Mouse (Mus musculus) 3134 (cell line): ENCODE measurements around the gene Brk1.

Experiments
- DNase-seq: peaks from one replicate; pipeline ENCODE4 v3.0.0-alpha.2; 2011; ENCODE audit warnings: low spot score; ENCODE audit not compliant: insufficient read length; ENCODE audit errors: extremely low read depth

Gene Brk1

GRCm38 (mm10) chr6:113623386-113623785 is 18.8 kb downstream of the Brk1 start:
- peak; percentile 47 for DNase-seq

DNA sequence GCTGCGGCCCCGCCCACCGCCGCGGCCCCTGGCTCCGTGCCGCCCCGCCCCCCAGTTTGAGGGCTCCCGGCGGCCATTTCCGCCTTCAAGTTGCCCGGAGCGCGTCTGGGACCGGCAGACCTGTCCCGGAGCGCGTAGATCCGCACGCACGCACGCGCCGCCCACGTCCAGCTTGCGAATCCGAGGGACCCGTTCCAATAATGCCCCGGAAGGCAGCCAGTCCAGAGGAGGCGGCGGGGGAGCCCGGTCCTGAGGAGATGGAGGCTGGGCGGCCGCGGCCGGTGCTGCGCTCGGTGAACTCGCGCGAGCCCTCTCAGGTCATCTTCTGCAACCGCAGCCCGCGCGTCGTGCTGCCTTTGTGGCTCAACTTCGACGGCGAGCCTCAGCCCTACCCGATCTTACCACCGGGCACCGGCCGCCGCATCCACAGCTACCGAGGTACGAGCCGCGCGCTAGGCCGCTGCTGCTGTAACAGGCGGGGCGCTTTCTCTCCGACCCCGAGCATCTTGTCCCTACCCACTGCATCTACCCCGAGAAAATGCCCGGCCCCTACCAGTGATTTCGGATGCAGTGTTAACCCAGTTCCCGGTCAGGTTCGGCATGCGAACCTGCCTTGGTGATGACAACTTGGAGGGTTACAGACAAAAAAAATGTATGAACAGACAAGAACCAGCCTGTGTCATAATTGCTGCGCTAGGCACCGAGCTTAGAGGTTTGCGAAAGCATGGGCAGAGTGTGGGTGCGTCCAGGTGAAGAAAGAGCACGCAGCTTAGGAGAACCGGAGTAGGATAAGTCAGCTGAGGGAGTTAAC is 19.6 kb downstream of the Brk1 start, which contains the start of gene Vhl:
TSS of gene Vhl (plus strand) at position 19 of the 811 bp plus-strand sequence.
- peak; percentile 95 for DNase-seq

GRCm38 (mm10) chr6:113624989-113625770 is 20.6 kb downstream of the Brk1 start:
- peak; percentile 31 for DNase-seq

DNA sequence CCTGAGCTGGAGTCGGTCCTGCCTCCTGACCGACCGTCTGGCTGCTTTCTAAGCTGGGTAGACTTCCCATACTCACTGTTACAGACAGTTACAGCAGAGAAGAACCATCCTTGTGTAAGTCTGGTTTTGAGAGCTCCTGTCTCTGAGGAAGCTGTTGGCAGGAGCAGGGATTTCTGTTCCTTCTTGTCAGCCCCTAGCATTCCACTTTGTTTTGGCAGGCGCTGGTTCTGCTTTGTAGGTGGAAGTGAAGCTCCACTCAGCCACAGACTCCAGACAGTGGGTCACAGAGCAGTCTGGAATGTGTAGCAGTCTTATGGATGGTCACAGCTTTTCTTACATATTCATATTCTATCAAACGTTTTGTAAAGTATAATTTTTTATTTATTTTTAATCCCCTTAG is 25.8 kb downstream of the Brk1 start:
- DNase-seq, result no peak

DNA sequence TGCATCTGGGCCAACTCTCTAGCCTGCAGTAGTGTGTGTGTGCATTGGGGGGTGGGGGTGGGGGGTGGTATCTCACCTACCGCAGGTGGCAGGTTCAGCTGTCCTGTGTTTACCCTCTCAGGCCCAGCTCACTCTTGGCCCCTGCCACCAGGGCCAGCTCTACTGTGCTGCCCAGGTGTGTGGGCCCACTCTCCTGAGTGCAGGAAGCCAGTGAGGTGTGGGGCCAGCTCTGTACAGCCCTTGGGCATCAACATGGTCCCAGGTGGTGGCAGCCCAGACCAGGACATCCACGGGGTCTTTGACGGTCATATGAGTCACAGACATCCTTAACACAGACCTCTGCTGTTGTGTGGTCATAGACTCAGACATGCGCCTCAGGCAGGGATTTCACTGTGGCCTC is 28.3 kb downstream of the Brk1 start:
- DNase-seq, result no peak

GRCm38 (mm10) chr6:113638302-113639040 is 33.9 kb downstream of the Brk1 start, which contains the start of gene Irak2:
TSS of gene Irak2 (plus strand) at chr6:113638467.
- DNase-seq, result peak; percentile 94

DNA sequence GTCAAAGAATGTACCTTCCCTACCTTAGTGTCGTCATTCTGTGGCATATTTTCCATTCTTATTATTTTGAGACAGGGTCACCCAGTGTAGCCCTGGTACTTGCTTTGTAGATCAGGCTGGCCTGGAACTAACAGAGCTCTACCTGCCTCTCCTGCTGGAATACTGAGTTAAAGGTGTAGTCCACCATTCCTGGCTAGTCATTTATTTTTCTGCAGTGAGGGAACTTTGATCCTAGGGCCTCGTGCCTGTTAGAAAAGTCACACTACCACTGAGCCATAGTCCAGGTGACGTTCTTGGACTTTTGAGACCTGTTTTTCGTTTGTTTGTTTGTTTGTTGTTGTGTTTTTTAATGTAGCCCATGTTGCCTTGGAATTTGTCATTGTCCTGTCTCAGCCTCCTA is 34.6 kb downstream of the Brk1 start:
- no peak for DNase-seq

GRCm38 (mm10) chr6:113642605-113643004 is 38.0 kb downstream of the Brk1 start:
- no peak for DNase-seq

DNA sequence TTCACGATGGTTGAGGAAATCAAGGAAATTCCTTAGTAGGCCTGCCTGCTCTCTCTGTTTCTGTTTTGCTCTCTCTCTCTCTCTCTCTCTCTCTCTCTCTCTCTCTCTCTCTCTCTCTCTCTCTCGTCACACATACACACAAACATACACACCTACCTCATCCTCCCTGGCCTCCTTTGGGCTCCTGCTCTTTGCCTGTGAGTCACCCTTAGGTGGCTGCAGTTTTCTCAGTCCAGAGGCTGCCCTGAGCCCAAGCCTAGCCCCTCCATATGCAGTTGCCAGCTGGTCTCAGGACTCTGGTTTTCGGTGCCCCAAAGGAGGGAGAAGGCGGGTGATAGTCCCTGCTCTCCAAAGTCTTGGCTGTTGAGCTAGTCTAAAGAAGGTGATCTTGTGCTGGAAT is 38.4 kb downstream of the Brk1 start:
- DNase-seq, result peak; percentile 69

DNA sequence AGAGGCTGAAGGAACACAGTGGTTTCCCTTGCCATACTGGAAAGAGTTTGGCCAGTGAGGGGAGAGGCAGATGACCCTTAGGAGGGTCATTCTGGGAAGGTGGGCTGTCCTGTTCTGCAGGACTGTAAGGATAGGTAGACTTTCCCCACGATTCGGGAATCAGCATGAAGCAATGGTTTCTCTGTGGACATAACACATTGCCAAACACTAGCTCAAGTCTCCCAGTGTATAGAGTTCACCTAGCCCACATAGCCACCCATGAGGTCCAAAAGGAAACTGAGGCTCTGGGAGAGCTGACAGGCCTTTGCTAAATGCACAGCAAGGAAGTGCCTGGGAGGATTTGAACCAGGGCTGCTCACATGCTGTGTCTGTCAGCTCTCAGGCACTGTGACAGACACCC is 39.4 kb downstream of the Brk1 start:
- no peak for DNase-seq

GRCm38 (mm10) chr6:113644808-113645207 is 40.2 kb downstream of the Brk1 start:
- no peak for DNase-seq

DNA sequence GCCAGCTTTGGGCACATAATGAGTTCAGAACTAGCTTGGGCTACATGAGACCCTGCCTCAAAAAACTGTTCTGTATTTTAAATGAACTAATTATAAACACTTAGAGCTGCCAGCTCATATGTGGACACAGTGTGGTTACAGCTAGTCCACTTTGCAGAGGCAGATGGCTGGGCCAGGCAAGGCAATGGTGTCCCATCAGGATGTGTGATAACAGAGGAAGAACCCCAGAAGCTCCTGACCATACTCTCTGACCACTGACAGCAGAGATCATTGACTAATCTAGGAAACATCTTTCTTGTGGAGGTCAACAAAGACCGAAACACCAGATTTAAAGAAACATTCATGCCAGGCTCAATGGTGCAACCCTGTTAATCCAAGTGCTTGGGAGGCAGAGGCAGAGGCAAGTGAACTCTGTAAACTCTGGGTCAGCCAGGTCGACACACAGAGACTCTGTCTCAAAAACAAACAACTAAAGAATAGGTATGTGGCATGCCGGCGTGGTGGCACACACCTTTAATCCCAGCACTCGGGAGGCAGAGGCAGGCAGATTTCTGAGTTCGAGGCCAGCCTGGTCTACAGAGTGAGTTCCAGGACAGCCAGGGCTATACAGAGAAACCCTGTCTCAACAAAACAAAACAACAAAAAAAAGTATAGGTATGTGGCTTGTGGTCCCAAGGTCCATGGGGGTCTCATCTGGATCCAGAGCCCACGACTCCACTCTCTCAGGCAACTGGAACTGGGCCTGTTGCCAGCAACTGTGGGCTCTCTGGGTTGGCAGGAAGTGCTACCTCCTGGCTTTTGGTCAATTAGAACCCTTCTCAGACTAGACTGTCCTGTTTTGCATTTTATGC is 45.0 kb downstream of the Brk1 start:
- DNase-seq, result no peak

DNA sequence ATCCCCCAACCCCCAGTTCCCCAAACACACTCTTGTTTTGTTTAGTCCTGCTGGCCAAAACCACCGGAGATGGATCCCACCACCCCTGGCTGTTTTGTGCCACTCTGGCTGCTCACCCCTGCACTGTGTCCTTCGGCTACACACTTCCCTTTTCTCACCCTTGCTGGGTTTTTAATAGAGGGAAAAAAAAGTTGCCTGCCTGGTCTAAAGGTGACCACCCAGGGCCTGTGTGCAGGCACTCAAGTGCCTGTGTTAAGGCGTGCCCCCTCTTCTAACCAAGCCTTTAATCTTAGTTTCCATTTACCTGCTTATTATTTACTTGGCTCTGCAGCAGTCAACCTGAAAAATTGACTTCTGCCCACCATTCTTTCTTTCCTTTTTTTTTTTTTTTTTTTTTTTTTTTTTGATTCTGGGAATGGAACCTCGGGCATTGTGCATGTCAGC is 45.6 kb downstream of the Brk1 start:
- no peak for DNase-seq

- DNase-seq, result no peak
These were observed 47.1 kb downstream of the Brk1 start for GRCm38 (mm10) chr6:113651626-113652025.

DNA sequence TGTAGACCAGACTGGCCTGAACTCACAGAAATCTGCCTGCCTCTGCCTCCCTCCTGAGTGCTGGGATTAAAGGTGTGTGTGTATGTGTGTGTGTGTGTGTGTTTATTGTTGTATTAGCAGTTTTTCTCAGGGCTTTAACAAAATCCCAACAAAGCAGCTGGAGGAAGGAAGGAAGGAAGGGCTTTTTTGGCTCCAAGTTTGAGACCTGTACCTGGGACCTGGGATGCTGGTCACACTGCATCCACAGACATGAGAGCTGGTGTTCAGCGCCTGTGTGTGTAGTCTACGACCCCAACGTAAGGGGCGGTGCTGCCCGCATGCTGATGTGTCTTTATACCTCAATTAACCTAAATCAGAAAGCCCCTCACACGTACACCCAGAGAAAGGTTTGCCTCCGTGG is 49.0 kb downstream of the Brk1 start:
- DNase-seq, result no peak

DNA sequence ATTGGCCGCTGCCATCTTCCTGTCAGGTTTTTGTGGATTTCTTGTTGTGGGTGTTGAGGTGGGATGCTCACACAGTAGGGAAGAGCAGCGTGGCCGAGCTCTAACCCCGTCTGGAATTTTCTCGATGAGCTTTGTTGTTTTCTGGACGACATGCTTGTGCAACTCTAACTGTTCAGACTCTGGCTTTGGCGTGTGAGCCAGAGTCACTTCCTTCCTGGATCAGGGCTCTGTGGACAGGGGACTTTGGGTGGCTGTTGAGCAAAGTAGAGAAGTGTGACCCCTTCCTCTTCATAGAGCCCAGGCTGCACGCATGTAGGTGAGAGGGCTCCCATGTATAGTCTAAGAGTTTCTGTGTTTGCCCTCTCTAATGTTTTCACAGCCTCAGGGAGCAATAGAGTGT is 49.5 kb downstream of the Brk1 start:
- no peak for DNase-seq

DNA sequence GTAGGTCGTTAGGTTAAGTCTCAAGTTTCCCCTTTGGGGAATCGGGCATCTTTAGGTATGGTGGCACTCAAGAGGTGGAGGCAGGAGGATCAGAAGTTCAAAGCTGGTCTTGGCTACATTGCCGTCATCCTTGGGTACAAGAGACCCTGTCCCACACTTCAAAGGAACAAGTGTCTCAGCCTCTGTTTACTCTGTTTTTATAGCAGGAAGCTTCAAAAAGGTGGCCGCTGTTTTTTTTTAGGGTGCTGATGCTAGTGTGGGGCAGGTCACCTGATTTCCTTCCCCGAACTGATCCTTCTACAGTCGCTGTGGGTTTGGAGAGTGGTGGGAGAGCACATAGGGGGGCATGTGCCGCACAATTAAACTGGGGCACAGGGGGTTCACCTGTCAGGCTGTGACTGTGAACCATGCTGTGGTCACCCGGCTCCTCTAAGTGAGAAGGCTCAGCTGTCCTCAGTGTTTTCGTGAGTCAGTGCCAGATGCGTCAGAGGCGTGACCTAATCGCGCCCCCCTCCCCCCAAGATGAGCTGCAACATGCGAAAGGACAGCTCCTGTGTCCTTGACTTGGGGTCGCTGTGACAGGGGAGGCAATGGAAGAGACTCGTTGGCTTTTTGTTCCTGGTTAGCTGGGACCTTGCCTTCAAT is 50.3 kb downstream of the Brk1 start:
- no peak for DNase-seq

DNA sequence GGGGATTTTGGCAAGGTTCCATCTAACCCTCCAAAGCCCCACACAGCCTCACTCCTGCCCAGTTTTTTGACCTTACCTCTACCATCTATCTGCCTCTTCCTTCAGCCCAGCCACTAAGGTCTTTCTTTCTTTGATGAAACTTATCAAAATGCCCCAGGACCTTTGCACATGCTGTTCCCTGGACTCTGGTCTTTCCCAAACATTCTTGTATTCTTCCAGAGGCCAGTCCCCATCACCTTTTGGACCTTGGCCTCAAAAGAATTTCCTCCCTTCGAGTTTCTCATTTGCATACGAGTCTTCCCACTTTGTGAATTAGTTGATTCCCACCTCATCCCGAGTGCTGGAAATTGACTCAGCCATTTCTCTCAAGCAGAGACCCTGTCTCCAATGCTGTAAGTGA is 50.9 kb downstream of the Brk1 start:
- DNase-seq, result no peak

- no peak for DNase-seq
These were observed 52.3 kb downstream of the Brk1 start for GRCm38 (mm10) chr6:113656847-113657246.

GRCm38 (mm10) chr6:113658226-113658625 is 53.7 kb downstream of the Brk1 start:
- no peak for DNase-seq
